Mouse (Mus musculus) right cerebral cortex, postnatal 4 days (tissue): ENCODE measurements around the gene Hebp1.

Source experiments
- DNase-seq: peaks from one replicate; pipeline ENCODE4 v3.0.0-alpha.2; 2022

Gene Hebp1

GRCm38 (mm10) chr6:135158509-135158908 is 39.3 kb downstream of the Hebp1 start:
- DNase-seq = no peak

- DNase-seq = no peak
These were observed 40.3 kb downstream of the Hebp1 start for GRCm38 (mm10) chr6:135157496-135157895.

DNA sequence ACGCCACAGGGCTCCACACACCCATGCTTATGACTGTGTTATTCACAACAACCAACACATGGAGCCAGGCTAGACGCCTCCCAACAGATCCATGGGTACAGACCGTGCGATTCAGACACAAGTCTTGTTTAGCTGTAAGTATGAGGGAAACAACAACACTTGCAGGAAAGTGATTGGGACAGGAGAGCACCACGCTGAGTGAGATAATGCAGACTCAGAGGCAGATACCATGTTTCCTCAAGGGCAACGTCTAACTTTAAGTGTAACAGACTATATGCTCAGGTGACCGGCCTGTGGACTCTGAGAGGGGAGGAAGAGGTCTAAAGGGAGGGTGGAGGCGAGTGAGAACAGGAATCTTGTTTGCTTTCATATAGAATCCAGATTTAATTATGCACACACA is 41.2 kb downstream of the Hebp1 start:
- DNase-seq = no peak

DNA sequence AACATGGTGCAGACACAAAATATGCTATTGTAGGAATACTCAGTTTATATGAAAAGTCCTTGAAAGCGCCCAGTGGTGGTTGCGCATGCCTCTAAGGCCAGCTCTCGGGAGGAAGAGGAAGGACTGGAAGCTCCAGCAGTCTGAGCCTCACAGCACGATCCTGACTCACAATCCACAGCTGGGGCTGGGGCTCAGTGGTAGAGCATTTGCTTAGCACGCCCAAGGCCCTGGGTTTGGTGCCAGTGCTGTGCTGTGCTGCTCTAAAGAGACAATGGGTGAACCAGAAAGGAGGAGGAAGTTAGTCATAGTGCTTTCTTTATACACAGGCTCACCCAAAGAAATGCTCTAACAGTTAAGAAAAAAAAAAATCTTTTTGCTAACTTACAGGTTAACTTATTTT is 44.1 kb downstream of the Hebp1 start:
- no peak for DNase-seq

- DNase-seq = peak; percentile 30
These were observed 47.5 kb downstream of the Hebp1 start for GRCm38 (mm10) chr6:135150311-135150710.

DNA sequence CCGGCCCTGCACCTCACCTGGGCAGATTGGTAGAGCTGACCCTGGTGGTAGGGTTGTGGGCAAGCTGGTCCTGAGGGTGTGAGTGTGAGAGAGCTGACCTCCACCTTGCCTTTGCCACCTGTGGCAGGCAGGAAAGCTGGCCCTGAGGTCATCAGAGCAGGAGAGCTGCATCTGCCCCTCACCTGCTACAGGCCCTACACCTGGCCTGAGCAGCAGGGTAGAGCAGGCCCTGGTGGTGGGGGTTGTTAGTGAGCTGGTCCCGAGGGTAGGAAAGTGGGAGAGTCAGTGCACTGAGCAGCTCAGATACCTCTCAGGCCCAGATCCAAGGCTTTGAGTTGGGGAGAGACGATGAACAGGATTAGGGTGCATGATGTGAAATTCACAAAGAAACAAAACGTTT is 48.1 kb downstream of the Hebp1 start:
- DNase-seq = no peak

DNA sequence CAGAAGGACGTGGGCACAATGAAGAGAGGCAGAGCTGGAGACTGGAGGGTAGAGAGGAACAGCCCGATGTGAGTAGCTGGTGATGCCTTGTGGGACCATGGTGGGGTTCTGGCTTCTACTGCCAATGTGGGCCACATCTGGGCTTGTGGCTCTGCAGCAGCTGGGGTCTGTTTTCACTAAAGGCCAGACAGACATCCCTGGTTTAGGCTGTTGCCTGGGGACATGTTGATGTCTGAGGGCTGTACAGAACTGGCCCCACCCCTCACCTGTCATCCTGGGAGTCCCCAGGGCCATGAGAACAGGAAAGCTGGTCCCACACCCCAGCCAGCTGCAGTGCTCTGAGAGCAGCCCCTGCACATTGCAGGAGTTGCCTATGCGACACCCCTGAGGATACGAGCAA is 48.6 kb downstream of the Hebp1 start:
- DNase-seq = no peak

DNA sequence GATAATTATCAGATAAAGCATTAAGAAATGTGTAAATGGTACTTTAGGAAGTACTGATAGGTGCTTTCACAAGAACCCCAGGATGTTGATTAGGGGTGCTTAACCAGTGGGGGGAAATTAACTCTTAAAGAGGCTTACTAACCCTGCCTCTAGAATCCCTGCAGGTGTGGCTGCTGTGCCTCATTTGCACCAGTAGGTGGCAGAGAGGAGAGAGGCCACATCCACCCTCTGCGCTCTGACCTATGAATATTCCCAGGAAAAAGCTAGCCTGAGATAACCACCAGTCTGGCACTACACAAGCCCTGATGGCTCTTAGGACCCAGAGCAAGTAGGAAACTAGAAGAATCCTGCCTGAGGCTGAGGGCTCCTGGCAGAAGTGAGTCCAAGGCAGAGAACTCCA is 49.3 kb downstream of the Hebp1 start:
- no peak for DNase-seq

GRCm38 (mm10) chr6:135145976-135146375 is 51.8 kb downstream of the Hebp1 start:
- DNase-seq = no peak

GRCm38 (mm10) chr6:135144516-135144915 is 53.3 kb downstream of the Hebp1 start:
- DNase-seq = peak; percentile 41

DNA sequence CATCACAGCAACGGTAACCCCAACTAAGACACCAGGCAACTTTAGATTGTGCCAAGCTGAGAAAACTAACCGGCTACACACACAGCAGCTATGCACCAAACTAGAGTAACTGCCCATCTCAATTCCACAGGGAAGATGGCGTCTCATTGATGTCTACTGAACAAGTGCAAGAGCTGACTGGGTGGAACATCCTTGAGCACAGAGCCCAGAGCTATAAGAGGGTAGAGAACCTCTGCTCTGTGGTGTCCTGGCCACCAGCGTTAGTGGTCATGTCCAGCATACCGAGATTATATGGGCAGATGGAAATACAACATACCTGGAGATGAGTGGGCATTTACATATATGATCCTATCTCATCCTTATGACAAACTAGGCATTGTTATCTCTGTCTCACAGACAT is 54.7 kb downstream of the Hebp1 start:
- no peak for DNase-seq

DNA sequence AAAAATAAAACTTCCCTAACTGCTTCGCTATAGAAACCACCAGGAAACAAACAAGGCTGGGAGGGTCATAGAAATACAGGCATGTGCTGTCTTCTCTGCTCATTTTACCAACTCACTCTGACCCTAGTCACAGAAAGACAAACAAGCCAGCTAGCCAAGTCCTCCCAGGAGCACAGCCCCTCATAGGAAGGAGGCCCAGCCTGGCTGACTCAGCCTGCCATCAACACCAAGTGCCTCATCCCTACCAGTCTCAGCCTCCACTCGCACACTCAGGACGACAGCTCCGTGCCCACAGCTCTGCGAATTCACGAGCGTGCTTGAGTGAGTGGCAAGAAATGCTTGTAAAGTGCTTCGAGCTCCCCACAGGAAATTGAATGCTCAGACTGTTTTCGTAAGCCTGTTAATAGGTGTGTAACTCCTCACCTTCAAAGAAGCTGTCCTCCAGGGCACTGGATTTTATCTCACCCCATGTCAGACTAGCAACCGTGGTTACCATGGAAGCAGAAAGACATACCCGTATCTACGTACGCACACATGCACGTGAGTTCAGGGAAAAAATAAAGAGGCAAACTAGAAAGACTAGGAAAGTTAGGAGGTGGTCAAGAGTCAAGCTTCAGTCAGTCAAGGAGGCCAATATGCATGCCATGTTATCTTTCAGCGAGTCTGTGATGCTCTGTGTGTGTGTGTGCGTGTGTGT is 56.2 kb downstream of the Hebp1 start:
- no peak for DNase-seq

GRCm38 (mm10) chr6:135138746-135139145 is 59.1 kb downstream of the Hebp1 start:
- no peak for DNase-seq

DNA sequence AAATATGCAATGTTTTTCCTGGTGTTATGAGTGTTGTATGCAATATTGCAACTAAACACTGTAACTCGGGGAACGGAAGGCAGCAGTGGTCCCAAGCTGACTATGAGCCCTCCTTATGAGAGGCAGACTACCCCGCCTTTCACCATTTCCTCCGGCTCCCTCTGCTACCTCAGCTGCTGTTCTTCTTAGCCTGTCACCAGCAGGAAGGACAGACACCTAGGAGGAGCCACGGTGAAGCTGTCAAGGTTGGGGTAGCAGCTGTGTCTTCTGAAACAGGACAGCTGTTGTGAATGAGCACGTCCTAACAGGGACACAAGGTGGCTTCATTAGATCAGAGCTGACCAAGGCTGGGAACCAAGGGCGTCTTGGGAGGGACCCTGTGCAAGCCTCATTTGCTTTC is 59.6 kb downstream of the Hebp1 start:
- no peak for DNase-seq

DNA sequence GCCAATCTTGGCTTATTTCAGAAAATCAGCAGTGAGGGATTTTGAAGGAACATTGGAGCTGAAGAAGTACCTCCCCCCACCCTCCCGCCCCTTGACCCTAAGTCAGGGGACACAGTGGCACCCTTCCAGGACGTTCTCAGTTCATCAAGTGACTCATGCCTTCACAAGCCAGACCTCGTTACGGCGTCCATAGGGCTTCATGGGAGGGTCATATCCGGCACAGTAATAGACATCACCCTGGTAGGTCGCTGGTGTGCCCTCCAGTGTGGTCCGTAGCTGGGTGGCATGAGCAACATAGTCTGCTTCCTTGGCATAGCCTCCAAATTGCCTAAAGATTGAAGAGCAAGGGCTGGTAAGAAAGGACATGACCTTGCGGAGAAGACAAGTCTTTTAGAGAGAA is 60.1 kb downstream of the Hebp1 start:
- DNase-seq = no peak

DNA sequence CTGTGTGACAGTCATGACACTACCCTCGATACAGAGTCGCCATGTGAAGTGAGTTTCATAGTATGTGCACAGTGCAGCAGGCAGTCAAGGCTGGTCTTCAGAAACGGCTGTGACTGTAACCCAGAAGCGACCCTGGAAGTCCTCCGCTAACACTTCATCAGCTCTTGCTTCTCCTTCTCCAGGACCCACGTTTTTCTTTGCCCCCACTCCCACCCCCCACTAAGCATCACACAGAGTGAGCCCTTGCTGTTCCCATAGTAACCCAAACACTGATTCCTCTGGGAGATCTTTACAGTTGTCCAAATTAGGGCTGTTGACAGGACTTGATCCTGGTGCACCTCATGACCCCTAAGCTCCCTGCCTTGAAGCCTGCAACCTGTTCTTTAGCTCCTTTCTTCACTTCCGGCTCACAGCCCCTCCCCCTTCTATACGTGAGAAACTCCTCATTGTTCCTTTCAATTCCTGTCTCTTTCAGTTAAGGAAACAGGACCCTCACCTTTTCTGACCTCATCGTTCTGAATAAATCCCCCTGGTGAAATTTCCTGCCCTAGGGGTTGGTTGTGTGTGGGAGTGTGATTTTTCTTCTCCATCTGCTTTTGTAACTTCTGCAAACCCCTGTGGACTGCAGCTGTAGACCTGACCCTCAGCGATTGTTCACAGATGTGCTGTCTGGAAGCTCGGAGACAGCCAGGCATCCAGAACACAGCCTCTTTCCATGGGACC is 61.2 kb downstream of the Hebp1 start:
- no peak for DNase-seq

DNA sequence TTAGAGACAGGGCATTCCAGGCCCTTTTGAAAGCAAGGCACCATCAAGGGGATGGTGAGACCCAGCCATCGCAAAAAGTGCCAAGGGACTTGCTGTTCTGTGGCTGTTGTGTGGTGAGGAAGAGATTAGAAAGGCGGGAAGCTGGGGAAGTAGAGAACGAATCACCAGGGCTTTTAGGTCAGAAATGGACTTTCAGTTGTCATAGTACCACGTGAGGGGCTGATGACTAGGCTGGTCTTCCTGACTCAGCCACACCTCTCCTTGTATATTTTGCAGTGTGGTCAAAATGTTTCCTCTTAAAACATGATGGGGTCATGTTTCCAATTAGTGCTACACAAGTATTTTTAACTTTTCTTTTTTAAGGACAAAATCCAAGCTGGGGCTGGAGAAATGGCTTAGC is 62.1 kb downstream of the Hebp1 start:
- no peak for DNase-seq

DNA sequence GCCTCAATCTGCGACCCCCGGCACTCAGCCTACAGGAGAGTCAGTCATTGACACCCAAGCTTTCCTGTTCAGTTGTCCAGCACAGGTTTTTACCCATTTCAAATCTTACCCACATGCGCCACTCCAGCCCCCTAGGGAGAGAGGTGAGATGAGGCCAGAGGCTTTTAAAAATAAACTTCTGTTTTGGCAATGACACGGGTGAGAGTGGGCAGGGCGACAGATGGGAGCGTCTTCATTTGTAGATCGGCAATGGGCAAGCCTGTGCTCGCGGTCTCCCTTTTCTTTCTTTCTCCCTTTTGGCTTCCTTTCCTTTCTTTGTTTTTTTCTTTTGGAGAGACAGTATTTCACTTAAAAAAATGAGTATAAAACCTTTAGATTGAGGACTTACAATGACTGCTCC is 64.3 kb downstream of the Hebp1 start:
- no peak for DNase-seq

DNA sequence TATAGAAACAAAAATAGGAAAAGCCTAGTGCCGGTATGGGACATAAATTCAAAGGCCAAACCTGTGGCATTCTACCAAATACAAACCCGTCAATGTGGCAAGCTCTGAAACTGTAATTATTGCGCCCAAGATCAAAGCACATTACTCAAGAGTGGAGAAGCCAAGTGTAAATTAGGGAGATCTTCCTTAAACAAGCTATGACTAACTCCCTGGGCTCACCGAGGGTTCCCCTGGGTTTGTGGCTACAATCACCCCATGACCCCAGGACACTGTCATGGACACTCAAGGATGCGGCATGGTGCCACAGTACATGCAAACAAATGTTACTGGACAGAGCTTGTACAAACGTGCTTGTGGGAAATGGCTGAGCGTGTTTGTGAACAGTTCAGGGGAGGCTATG is 64.7 kb downstream of the Hebp1 start:
- DNase-seq = no peak

DNA sequence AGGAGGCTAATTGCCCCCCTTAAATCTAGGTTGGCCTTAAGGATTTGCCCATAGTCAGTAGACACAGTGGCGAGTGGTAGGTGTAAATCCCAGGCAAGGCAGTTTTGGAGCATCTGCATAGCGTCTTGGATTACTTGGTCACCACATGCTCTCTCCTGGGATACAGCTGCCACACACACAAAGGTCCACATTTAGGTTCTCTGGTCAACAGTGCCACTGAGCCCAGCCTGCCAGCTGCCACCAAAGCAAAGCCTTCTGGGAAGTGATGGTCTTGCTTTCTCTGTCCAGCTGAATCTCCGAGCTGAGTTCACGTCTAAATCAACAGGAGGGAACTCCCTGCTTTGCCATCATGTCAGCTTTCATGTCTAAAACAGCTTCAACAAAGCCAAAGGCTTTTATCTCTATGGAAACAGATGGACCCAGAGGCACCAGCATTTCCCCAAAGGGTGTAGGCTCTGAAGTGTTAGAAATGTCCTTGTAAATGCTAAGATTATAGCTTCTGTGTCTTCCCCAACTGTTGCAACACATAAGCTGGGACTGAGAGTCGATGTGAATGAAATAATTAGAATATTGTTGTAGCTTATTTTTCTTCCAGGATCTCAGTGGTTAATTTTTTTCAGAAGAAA is 73.0 kb downstream of the Hebp1 start:
- no peak for DNase-seq

- no peak for DNase-seq
These were observed 79.6 kb downstream of the Hebp1 start, which contains the start of gene Gprc5d for GRCm38 (mm10) chr6:135118183-135118582. Gprc5d (minus strand) TSS chr6:135118283.

GRCm38 (mm10) chr6:135116479-135116878 is 81.3 kb downstream of the Hebp1 start:
- no peak for DNase-seq

- no peak for DNase-seq
These were observed 84.7 kb downstream of the Hebp1 start for GRCm38 (mm10) chr6:135113114-135113436.

DNA sequence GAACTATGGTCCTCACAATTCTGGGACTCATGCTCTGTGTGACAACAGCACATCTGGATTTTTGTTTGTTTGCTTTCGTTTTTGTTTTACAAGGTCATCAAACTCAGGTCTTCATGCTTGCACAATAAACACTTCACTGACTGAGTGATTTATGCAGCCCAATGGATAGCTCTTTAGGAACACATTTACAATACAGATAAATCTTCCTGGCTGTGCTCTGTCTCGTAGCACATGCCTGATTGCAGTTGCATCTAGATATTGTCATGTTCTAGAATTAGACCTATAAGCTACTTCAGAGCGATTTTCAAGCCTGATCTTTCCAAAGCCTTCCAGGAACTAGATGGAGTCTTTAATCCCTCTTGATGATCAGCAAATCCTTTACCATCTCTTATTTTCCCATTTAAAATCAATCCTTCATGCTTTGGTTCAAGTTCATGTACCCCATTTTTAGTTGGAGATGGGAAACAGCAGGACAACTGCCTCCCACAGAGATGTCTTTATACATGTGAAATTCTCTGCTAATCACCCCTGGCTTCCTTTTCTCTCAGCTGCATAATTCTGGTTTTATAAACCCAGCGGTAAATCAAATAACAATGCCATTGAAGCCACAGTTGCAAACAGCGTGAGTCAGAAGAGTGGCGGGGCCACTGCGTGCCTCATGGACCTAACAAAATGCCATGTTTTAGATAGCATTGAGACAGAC is 85.3 kb downstream of the Hebp1 start:
- no peak for DNase-seq
